Mouse (Mus musculus): ENCODE data around the gene Prpf3. TPM values are rescaled to one million over a fixed set of nuclear protein-coding genes. Genes with fewer than 3 reads are reported as not detected.

Prpf3 gene
- polyA plus RNA-seq, 1 experiment = 35.6 TPM

- no peak for DNase-seq (ENCODE audit: low read depth)
- TF ChIP-seq CTCF (IDR thresholded peaks at IDR 0.05; ENCODE audit: borderline replicate concordance, extremely low read depth, insufficient read depth, insufficient read length) (no peak), POLR2A (IDR thresholded peaks at IDR 0.05; ENCODE audit: borderline replicate concordance, extremely low read depth, insufficient read depth, insufficient read length, poor library complexity, severe bottlenecking) (no peak)
Measured at GRCm38 (mm10) chr3:95851317-95851716, 4.4 kb downstream of the Prpf3 start.

- no peak for DNase-seq (ENCODE audit: low read depth)
- no peak for TF ChIP-seq CTCF (IDR thresholded peaks at IDR 0.05; ENCODE audit: borderline replicate concordance, extremely low read depth, insufficient read depth, insufficient read length)
- TF ChIP-seq POLR2A (IDR thresholded peaks at IDR 0.05; ENCODE audit: borderline replicate concordance, extremely low read depth, insufficient read depth, insufficient read length, poor library complexity, severe bottlenecking) = no peak
Measured at GRCm38 (mm10) chr3:95850611-95851010, 5.1 kb downstream of the Prpf3 start.

- TF ChIP-seq POLR2A (IDR thresholded peaks at IDR 0.05; ENCODE audit: borderline replicate concordance, extremely low read depth, insufficient read depth, insufficient read length, poor library complexity, severe bottlenecking) (no peak), CTCF (IDR thresholded peaks at IDR 0.05; ENCODE audit: borderline replicate concordance, extremely low read depth, insufficient read depth, insufficient read length) (no peak)
- peak; percentile 5 for DNase-seq (ENCODE audit: low read depth)
Measured at GRCm38 (mm10) chr3:95842503-95843214, 13.0 kb downstream of the Prpf3 start.

- TF ChIP-seq CTCF (IDR thresholded peaks at IDR 0.05; ENCODE audit: borderline replicate concordance, extremely low read depth, insufficient read depth, insufficient read length) (no peak), POLR2A (IDR thresholded peaks at IDR 0.05; ENCODE audit: borderline replicate concordance, extremely low read depth, insufficient read depth, insufficient read length, poor library complexity, severe bottlenecking) (no peak)
- DNase-seq (ENCODE audit: low read depth) = no peak
Measured at GRCm38 (mm10) chr3:95839250-95839649, 16.4 kb downstream of the Prpf3 start.

DNA sequence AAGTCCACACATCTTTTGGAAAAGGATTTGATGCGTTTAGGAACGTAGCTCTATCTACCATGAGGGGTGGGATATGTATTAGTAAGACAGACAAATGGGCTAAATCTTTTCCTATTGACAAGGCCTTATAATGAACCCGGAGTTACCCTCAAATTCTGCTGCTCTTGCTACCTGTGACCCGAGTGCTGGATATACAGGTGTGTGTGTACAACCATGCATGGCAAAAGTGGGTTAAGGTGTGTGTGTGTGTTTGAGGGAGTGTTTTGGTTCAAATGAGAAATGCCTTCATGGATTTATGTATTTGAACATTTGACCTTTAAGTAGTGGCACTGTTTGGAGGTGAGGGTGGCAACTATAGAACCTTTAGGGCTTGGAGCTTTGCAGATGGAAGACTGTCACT, 26.6 kb downstream of the Prpf3 start:
- TF ChIP-seq POLR2A (IDR thresholded peaks at IDR 0.05; ENCODE audit: borderline replicate concordance, extremely low read depth, insufficient read depth, insufficient read length, poor library complexity, severe bottlenecking) (no peak), CTCF (IDR thresholded peaks at IDR 0.05; ENCODE audit: borderline replicate concordance, extremely low read depth, insufficient read depth, insufficient read length) (no peak)
- no peak for DNase-seq (ENCODE audit: low read depth)

- no peak for TF ChIP-seq POLR2A (IDR thresholded peaks at IDR 0.05; ENCODE audit: borderline replicate concordance, extremely low read depth, insufficient read depth, insufficient read length, poor library complexity, severe bottlenecking)
- TF ChIP-seq CTCF (IDR thresholded peaks at IDR 0.05; ENCODE audit: borderline replicate concordance, extremely low read depth, insufficient read depth, insufficient read length) = no peak
- no peak for DNase-seq (ENCODE audit: low read depth)
Measured at GRCm38 (mm10) chr3:95826275-95826674, 29.4 kb downstream of the Prpf3 start.

DNA sequence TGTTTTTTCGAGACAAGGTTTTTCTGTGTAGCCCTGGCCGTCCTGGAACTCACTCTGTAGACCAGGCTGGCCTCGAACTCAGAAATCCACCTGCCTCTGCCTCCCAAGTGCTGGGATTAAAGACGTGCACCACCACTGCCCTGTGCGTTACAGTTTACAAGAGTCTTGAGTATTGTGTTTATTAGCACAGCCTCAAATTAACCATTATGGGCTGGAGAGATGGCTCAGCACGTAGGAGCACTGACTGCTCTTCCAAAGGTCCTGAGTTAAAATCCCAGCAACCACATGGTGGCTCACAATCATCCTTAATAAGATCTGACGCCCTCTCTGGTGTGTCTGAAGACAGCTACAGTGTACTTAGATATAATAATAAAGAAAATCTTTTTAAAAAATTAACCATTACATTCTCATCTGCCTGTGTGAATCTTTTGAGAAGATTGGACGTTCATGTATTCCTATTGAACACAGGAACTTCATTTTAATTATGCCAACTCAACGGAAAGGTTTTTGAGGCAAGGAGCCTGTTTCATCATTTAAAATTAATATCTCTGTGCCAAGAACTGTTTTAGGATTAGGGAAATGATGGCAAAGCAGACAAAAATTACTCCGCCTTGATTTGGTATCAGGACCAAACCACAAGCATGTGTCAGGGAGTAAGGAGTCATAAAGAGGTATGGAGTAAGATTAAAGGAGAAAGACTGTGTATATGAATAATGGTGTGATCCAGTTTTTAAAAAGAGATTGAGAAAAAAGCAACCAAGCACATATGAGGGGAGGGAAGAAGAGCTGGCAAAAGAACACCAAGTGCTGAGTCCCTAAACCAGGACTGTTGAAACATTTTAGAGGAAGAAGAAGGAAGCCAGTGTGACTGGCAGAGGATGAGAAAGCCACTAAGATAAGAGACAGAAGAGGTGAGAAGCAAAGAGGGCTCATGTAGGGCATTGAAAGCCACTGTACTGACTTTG, 35.4 kb downstream of the Prpf3 start:
- peak; percentile 31 for DNase-seq (ENCODE audit: low read depth)

DNA sequence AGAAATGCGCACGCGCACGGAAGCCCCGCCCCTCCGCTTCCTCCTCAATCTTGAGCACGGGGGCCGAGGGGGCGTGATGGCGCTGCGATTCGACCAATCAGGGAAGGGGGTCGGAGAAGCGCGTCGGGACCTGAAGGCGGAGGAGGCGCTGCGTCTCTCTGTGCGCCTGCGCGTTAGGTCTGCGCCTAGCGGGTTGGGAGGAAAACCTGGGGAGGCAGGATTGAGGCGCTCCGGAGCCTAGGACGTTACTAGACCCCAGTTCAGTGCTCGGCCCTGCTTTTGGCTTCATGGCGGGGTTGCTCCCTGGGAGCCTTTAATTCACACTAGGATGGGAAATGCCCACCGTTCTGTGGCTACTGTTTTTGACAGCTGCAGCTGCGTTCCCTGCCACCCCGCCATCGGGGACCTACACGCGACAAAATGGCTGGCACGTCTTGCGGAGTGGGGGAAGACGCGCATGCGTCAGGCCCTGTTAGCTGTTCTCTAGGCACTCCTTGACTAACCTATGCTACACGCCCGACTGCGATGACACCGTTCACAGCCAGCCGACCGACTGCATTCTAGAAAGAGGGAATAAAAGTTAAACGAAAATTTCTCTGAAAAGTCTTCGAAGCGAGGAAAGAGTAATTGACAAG, 36.2 kb downstream of the Prpf3 start:
- DNase-seq (ENCODE audit: low read depth) = peak; percentile 100
- TF ChIP-seq CTCF (IDR thresholded peaks at IDR 0.05; ENCODE audit: borderline replicate concordance, extremely low read depth, insufficient read depth, insufficient read length) (no peak), POLR2A (IDR thresholded peaks at IDR 0.05; ENCODE audit: borderline replicate concordance, extremely low read depth, insufficient read depth, insufficient read length, poor library complexity, severe bottlenecking) (peak; percentile 70; the same call in 1 of the 2 replicates)

More for the DNA sequence above, 35.4 kb downstream of the Prpf3 start:
- TF ChIP-seq CTCF (IDR thresholded peaks at IDR 0.05; ENCODE audit: borderline replicate concordance, extremely low read depth, insufficient read depth, insufficient read length) (no peak), POLR2A (IDR thresholded peaks at IDR 0.05; ENCODE audit: borderline replicate concordance, extremely low read depth, insufficient read depth, insufficient read length, poor library complexity, severe bottlenecking) (no peak)

GRCm38 (mm10) chr3:95818571-95819288, 37.0 kb downstream of the Prpf3 start, which contains the start of gene Rprd2:
TSS of gene Rprd2 (minus strand) at chr3:95818863.
- DNase-seq (ENCODE audit: low read depth) = peak; percentile 93
- TF ChIP-seq CTCF (IDR thresholded peaks at IDR 0.05; ENCODE audit: borderline replicate concordance, extremely low read depth, insufficient read depth, insufficient read length) (no peak), POLR2A (IDR thresholded peaks at IDR 0.05; ENCODE audit: borderline replicate concordance, extremely low read depth, insufficient read depth, insufficient read length, poor library complexity, severe bottlenecking) (peak; percentile 93)

GRCm38 (mm10) chr3:95818026-95818511, 37.6 kb downstream of the Prpf3 start:
- TF ChIP-seq POLR2A (IDR thresholded peaks at IDR 0.05; ENCODE audit: borderline replicate concordance, extremely low read depth, insufficient read depth, insufficient read length, poor library complexity, severe bottlenecking) (no peak), CTCF (IDR thresholded peaks at IDR 0.05; ENCODE audit: borderline replicate concordance, extremely low read depth, insufficient read depth, insufficient read length) (no peak)
- peak; percentile 59 for DNase-seq (ENCODE audit: low read depth)

Measured in brain, embryonic 14.5 days (tissue).